Mouse (Mus musculus) MEL-GATA-1-ER (cell line): ENCODE data around the gene Sub1.

Experiments used
- DNase-seq: peaks from one replicate; pipeline ENCODE4 v3.0.0-alpha.2; 2012; ENCODE audit warnings: low read depth; ENCODE audit errors: extremely low read depth

Gene Sub1

DNA sequence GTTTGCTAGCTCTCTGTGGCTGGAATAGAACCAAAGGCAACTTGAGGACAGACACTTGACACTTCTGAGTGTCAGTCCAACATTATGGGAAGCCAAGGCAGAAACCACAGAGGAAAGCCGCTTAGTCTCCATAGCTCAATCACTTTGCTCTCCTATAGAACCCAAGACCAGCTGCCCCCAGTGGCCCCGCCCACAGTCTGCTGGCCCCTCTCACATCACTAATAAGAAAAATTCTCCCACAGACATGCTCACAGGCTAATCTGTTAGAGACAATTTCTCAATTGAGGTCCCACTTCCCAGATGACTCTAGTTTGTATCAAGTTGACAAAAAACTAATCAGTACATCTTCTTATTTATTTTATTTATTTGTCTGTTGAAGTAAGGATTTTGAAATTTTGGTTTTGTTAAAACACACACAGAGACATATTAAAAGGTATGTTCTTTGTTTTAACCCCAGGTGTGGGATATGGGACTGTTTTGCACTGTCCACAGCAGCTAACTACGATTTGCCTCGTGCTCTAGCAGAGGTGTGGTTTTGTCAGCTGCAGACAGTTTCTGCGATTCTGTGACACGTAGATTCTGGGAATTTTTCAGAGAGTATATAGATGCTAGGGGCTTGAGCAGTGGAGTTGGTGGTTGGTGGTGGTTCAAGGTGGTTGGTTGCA is 16.9 kb upstream of the Sub1 start:
- no peak for DNase-seq

DNA sequence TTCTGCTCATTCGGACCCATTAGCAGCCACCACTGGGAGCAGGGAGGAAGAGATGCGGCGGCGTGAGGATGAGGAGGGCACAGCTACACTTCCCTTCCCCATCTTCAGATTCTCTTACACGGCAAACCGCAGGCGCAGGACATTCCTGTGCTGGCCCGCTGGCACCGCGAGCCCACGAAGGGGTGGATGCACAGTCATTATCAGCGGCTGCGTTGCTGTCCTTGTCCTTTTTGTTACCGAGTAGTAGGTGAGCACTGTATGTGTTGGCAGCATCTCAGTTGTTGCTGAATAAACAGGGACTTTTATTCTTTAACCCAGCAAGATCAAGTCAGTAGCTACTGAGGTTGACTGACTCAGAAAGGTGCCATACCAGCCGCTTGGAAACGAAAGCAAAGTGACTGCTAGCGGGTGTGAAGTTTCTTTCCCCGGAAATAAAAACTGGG is 13.8 kb upstream of the Sub1 start:
- DNase-seq: no peak

DNA sequence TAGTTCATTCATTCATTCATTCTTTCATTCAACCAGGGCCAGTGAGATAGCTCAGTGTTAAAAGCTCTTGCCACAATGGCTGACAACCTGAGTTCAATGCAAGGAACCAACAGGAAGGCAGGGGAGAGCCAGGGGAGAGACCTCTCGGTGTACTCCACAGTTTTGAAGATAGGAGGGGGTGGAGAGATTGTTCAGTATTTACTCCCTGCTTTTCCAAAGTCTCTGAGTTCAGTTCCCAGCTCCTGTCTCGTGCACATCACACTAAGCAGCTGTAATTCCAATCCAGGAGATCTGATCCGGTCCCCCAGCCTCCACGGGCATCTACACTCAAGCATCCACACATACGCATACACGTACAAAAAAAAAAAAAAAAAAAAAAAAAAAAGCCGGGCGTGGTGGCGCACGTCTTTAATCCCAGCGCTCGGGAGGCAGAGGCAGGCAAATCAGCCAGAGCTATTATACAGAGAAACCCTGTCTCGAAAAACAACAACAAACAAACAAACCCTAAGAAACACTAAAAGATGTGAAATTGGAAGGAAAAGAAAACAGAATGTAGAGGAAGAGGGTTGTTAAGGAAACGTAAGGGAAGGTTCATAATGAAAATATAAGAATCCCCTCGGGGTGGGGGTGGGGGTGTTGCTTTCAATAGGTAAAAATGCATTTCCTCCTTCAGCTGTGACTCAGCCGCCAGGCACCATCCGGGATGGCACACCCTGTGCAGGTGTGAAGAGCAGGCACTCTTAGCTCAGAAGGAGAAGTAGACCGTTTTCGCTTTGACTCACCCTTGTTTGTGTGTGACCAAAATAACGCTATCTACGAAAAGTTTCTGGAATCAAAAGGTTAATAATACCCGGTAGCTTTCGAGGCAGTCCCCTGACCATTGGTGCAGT is 13.2 kb upstream of the Sub1 start:
- DNase-seq: no peak

DNA sequence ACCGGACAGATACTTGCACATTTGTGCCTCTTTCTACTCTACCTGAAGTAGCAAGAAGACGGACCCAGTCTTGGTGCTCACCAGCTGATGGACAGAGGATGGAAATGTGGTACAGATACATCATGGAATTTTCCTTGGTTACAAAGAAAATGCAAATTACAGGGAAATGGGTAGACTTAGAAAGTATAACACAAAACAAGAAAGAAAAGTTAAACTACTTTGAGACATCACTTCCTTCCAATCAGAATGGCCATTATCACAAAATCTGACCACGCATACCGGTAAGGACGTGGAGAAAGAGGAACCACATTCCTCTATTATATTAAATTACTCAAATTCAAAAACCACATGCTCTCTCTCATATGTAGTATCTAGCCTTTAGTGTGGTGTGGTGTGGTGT is 12.1 kb upstream of the Sub1 start:
- DNase-seq: no peak

DNA sequence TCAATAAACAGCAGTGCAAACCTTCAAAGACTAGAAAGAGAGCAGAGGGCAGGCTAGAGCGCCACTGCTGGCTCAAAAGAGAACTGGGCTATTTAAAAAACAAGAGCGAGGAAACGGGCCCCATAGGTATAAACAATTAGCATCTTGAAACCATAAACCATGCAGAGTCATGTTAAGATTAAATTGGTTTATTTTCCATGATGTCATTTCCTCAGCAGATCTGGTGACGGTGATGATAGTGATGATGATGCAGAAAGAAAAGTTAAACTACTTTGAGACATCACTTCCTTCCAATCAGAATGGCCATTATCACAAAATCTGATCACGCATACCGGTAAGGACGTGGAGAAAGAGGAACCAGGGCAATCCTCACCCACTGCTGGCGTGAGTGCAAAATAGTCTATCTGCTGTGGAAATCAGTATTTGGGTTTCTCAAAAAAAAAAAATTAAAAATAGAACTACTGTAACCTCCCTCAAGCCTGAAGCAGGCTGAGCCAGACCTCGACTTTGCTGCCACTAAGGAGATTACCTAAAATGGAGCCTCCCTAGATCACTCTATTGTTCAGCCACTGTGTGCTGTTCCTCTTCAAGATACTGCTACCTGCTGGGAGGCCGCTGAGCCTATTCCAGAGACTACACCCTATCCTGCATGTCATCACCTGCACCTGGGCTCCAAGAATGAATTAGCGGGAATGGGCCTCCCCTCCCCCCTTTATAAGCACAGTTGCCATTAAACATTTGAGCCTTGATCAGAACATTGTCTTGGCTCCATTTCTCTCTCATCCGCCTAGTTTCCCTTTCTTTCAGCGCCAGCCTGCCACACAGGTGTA is 11.4 kb upstream of the Sub1 start:
- DNase-seq: no peak

DNA sequence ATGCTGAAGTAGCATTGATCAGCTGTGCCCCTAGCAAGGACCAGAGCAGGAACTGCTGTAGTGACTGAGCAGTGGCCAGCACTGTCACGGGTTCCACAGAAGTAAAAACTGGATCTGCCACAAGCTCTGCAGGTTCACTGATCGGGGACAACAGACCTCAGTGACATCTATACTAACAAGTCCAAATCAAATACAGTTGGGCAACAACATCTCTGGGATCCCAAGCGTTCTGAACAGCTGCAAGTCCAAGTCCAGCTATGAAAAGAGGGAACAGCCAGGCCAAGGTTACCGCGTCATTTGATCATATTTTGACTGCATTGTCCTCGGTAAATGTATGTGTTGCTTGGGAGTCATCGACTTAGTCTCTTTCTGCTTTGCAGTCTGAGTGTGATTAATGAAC is 10.6 kb upstream of the Sub1 start:
- no peak for DNase-seq

DNA sequence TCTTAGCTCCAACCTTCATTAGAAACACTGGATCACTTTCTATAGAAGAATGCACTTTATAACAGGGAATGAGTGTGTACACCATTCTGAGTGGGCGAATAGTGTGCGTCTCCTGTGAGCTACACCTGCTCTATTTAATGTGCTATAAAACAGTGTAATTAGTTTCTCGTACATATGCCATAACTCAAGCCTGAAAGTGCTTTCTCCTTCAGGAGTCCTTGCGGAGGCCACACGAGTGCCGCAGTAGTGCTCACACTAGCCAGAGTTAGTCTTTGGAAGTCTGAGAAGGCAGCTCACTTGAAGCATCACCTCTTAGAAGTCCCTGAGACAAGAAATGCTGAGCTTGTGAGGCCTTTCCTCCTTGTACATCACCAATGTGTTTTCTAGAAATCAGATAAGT is 9.4 kb upstream of the Sub1 start:
- DNase-seq: no peak

DNA sequence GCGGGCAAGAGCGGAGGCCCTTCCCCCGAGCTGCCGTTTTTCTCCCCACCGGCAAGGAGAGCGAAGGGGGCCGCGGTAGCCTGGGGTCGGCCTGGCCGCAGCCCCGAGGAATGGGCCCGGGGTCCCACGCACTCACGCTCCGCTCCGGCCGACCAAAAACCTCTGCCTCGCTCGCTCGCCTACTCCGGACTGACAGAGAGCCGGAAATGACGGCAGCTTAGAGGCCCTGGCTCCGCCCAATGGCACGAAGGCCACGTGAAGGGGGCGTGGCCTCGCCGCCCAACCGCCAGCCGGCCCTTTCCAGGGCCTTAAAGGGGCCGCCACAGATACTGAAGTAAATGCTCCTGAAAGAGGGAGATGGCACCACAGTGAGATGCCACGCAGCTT is 975 bp downstream of the Sub1 start:
- DNase-seq: peak; percentile 84

DNA sequence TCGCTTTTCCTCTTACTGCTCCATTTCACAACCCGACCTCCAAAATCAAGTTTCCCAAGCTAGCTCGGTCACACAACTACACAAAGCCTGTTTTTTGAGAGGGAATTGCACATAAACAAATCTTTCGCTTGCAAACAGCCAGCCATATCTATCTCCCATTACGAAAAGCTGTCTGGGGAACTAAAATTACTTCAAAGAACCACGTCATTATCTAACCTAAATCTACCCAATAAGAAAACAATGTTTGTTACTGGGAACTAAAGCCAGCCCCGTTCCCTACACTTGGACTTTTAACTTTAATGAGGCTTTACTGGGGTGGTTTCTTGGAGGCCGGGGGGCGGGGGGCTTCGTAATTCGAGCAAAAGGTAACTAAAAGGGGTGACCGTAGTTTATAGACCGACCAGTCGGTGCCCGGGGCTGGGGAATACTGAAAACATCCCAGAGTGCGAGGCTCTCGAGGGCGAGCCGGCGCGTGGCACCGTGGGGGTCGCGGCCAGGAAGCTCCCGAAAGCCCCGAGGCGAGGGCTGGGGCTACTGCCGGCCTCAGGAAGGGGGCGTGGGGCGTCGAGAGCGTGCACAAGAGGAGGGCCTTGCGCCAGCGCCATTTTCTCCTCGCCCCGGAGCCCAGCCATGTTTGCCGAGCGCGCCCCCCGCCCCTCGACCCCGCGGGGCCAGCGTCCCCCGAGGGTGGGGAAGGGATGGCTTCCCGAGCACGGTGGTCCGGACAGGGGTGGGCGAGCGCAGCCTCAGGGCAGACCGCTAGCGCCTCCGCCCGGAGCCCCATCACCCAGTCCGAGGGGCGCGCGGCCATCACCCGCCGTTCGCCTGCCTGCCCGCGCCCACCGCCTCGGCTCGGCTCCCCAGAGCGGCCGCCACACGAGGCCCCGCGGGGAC is 1.6 kb downstream of the Sub1 start:
- peak; percentile 69 for DNase-seq

DNA sequence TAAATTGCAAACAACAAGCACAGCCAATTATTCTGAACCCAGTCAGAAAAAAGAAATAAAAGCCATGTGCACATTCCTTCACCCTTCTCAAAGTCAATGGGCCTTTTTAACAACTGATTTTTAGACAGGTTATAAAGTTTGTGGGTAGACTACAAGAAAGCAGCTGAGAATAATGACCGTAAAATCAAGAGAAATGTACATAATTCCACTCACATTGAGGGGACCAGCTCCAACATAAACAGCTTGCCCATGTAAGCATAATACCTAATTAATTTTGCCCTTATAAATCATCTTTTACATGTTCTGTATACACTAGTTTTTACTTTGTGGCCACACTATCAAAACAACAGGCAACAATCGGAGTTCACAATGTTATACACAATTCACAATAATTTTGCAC is 2.8 kb downstream of the Sub1 start:
- no peak for DNase-seq

DNA sequence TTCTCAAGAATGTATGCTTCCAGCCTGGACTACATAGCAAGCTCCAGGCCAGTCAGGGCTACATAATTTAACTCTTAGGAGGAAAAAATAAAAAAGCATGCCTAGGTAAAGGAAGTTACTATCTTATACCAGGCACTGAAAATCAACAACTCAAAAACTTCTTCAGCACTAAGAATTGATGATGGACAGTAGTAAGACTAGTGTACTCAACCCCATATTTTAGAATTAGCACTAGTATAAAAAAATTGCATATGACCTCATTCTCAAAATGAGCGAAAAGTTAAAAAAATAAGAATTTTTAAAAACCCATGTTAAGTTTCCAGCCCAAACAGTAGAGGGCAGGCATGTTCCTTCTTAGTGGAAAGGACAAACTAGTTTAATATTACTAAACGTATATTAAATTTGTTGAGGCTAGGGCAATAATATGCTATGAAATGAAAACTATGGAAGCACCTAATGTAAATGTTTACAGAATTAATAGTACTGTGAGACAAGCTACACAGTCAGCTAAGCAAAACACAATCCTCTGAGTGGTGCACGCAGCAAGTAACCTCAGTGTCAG is 5.2 kb downstream of the Sub1 start:
- no peak for DNase-seq

DNA sequence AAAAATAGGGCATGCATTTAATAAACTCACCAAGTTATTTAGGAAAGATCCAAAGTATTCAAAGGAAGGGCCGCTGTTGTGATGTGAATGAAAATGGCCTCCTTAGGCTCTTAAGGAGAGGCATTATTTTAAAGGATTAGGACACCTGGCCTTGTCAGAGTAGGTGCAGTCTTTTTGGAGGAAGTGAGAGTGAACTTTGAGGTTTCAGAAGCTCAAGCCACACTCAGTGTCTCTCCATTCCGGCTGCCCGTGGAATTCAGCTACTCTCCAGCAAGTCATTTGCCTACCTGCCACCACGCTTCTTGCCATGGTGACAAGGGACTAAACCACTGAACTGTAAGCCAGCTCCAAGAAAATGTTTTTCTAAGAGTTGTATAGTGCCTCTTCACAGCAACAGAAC is 8.2 kb downstream of the Sub1 start:
- no peak for DNase-seq

DNA sequence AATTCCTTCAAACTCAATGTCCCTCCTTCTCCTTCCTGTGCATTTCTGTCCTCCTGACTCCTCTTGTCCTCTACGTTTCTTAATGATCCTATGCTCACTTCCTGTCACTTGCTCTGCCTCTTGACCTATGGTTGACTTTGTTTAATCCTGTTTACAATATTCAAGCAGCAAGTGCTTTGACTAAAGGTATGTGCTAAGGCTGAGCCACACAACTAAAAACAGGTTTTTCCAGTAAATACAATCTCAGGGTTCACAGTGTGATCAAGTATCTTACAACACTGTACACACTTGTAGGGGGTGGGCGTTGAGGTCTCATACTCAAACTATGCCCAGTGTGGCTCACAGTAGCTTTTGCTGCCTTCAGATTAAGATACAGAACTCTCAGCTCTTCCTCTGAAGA is 8.9 kb downstream of the Sub1 start:
- no peak for DNase-seq

DNA sequence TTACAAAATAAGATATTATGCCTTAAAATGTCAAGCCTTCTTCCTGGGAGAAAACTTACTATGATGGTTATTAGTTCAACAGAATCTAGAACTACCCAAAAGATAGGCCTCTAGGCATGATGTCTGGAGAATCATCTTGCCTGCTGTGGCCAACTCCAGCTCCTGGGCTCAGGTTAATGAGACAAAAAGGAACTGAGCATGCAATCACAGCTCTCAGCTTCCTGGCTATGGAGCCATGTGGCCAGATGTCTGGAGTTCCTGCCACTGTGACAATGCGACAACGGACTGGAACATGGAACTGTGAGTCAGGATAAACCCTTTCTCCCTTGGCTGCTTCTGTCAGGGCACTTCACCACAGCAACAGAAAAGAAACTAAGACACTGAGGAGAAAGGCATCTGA is 14.8 kb downstream of the Sub1 start:
- DNase-seq: no peak

DNA sequence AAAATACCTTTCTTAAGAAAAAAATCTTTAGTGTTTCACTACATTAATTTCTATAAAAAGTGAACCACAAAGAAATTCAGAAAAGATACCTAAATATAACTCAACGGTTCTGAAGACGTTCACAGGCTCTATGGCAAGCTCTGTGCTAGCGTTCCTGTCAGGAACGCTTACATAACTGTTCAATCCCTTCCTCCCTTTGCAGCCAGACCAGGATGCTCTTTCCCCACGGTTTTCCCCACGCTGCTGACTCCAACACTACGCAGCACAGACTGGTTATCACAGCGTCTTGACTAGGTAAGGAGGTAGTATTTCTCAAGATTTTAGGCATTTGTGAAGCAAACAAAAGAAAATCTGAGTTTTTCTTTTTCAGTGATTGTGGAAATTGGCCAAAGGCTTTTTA is 15.3 kb downstream of the Sub1 start:
- DNase-seq: no peak

DNA sequence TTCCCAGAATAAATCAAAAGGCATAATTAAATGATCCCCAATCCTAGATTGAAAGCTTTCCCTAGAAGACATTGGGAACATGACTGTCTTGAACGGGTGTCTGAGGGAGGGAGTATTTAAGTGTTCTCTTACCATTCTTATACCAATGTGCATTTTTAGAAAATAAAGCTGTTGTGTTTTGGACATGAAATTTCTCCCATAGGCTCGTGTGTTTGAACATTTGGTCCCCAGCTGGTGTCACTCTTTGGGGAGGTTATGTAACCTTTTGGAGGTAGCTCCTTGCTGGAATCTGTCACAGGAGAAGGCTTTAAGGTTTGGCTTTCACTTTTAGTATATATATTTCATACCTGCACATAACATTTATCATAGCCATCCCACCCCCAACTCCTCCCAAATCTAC is 18.6 kb downstream of the Sub1 start:
- DNase-seq: no peak

DNA sequence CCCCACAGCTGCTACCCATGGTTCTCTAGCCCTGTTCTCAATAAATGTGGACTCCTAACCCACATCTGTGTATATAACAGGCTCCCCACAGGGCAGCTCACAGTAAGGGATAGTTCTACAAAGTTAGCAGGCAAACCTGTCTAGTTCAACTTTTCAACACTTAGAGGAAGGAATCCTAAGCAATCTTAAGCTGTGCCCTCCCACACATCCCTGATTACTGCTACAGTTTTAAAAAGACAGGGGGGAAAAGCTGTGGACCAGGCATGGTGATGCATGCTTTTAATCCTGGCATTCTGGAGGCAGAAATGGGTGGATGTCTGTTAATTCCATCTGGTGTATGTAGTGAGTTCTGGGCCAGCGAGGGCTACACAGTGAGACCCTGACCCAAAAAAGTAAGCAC is 19.7 kb downstream of the Sub1 start:
- DNase-seq: no peak

DNA sequence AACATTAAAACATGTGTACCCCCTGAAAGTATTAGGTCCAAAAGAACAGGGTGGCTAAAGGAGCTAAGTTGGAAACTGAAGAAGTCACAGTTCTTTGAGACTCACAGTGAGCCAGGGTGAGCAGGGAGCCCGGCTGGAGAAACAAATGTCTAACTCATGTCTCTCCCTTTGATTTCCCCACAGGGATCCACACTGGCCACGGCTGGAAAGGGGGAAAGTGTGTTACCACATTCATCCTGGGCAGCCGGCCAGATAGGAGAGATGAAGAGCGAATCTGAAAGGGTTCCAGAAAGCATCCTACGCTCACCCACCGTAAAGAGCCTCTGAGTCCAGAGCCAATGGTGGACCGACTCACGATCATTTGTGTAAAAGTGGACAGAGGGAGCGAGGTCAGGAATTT is 20.9 kb downstream of the Sub1 start:
- no peak for DNase-seq

DNA sequence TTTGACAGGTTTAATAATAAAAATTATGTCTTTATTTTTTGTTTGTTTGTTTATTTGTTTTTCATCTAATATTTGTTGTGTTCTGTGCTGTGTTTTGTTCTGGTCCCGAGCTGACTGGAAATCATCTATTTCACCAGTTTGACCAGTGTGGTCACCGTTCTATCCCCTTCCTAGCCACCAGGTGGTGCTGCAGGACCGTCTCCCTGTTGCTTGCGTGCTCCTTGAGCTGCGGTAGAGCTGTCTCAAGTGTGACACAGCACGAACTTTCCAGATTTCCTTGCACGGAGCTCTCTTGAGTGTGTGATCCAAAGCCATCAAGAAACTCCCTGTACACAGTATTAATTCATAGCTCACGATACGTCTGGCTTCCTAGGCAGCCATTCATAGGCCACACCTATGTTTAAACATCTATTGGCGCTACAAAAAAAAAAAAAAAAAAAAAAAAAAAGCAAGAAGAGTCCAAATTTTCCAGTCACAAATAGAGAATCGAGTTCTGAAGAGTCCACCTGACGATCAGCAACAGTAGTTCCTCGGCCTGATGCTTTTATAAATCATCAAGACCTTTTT is 24.8 kb downstream of the Sub1 start:
- DNase-seq: peak; percentile 65

DNA sequence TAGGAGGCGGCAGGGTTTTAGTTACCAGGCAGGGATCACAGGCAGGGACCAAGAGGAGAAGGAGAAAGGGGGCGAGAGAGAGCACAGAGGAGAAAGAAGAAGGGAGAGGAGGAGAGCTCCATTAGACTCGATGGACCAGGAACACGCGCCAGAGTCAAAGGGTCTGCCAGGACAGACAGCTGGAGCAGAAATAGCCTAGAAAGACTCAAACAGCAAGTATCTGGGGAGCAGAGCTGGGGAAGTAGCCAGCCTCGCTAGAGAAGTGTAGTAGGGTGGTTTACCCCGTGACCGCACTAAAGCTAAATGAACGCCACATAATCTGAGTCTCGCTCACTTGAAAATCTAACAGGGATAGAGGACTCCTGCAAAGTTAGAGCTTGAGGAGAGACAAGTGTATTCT is 26.2 kb downstream of the Sub1 start:
- no peak for DNase-seq
